Mouse (Mus musculus) layer of hippocampus, postnatal 25 days (tissue): ENCODE results near the gene Serpinb9f. TPM values are rescaled to one million over a fixed set of nuclear protein-coding genes. Genes with fewer than 3 reads are reported as not detected.
"Not testable (repeated sequence)": the region's sequence is repeated elsewhere in the genome, so short reads cannot be mapped to it uniquely, and the experiment has no call there.

ENCODE experiments used
- DNase-seq, 2 experiments: peaks; one replicate each; pipeline ENCODE4 v3.0.0; 2022; ENCODE audit warnings: mixed read lengths in 2 of 2, low spot score in 1 of 2; ENCODE audit errors: extremely low spot score in 1 of 2
- total RNA-seq, 2 experiments: library from RNA; stranded (reverse); gene quantifications; 2 replicates each; pipeline ENCODE4 v1.2.3; 2021

Gene Serpinb9f
- not detected for total RNA-seq

DNA sequence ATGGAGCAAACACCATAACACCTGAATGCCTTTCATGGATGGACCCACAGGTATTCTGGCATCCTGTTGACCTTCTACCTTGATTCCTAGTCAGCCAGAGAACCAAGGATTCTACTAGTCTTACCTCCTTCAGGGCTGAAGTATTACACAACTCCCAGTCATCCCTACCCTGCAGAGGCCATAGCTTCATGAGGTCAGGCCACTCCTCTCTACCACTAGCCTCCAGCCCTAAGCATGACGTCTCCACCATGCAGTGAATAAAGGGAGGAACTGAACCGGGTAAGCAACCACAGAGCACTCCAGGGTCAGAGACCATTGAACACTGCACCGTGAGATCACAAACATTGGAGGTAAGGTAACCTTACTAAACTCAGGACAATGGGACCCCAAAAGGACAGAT lies at the start of gene Serpinb9f:
Gene Serpinb9f, plus strand, starts transcription at position 301 of the 400 bp plus-strand sequence.
- not testable (repeated sequence) for DNase-seq

DNA sequence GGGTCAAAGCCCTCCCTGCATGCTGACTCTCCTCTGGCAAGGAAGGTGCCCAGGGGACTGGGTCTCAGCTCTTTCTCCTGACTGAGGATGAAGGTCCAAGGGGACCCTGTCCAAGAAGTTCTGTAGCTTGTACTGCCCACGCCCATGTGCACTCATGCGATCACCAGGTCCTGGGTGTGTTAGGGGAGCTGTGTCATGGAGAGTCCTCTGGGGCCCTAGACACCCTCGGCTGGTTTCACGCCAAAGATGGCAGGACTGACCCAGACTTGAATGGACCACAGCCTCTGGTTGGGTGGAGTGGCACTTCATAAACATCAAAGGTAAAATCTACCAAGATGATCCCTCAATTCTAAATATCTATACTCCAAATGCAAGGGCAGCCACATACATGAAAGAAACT lies 15.2 kb upstream of the Serpinb9f start:
- DNase-seq: not testable (repeated sequence)

- not testable (repeated sequence) for DNase-seq
Observed at GRCm38 (mm10) chr13:33356666-33357065, 32.8 kb downstream of the Serpinb9f start.

Other genes starting within 250 kb of the Serpinb9f start
- gene Serpinb1b, start 245.5 kb upstream of the Serpinb9f start, total RNA-seq: under 1 TPM; 0.28 to 0.86 TPM
- gene Serpinb9c, start 164.3 kb upstream of the Serpinb9f start, total RNA-seq: not detected
- gene Serpinb9d, start 131.1 kb upstream of the Serpinb9f start, total RNA-seq: not detected
- not detected for gene Serpinb9e, start 74.5 kb upstream of the Serpinb9f start, total RNA-seq
- not detected for gene Gm11397, start 71.7 kb downstream of the Serpinb9f start, total RNA-seq
- not detected for gene Serpinb9g, start 160.7 kb downstream of the Serpinb9f start, total RNA-seq